Mouse (Mus musculus) hindbrain, embryonic 10.5 days (tissue): Measurements from ENCODE around the gene Syn3. TPM values are rescaled to one million over a fixed set of nuclear protein-coding genes. Genes with fewer than 3 reads are reported as not detected.

ENCODE experiments used
- DNase-seq: peaks from one replicate; pipeline ENCODE4 v3.0.0-alpha.2; 2017; ENCODE audit warnings: low spot score
- H3K27ac ChIP-seq: fragments of 300-500 bp; sonication (generic); 2 replicates; pipeline ENCODE4 v1.5.1; 2016; ENCODE audit warnings: mild to moderate bottlenecking, moderate library complexity
- H3K27me3 ChIP-seq: fragments of 300-500 bp; sonication (generic); 2 replicates; pipeline ENCODE4 v1.6.1; 2016; ENCODE audit warnings: mild to moderate bottlenecking; ENCODE audit not compliant: poor library complexity, insufficient read depth, severe bottlenecking
- H3K36me3 ChIP-seq: fragments of 300-500 bp; sonication (generic); 2 replicates; pipeline ENCODE4 v1.6.1; 2016; ENCODE audit warnings: mild to moderate bottlenecking, moderate library complexity
- H3K4me1 ChIP-seq: fragments of 300-500 bp; sonication (generic); replicated peaks from 2 replicates; pipeline ENCODE4 v1.6.1; 2016; ENCODE audit warnings: mild to moderate bottlenecking
- H3K4me3 ChIP-seq: fragments of 300-500 bp; sonication (generic); 2 replicates; pipeline ENCODE4 v1.5.1; 2016; ENCODE audit warnings: mild to moderate bottlenecking, moderate library complexity
- H3K9me3 ChIP-seq: fragments of 300-500 bp; sonication (generic); 2 replicates; pipeline ENCODE4 v1.6.1; 2016; ENCODE audit warnings: mild to moderate bottlenecking, moderate library complexity
- WGBS: fragments of 180-500 bp; shearing (Covaris S2); methylation state at CpG from one replicate; pipeline ENCODE4 v1.1.7; 2016; 5-methylcytosine and 5-hydroxymethylcytosine counted together
- polyA plus RNA-seq: library from polyadenylated mRNA; unstranded; fragments of >200 nt; fragmentation: Nextera tagmentation; extraction: Ambion mirVana; gene quantifications from 2 replicates; pipeline ENCODE4 v1.2.1, GENCODE M21; 2016

Syn3 gene
- polyA plus RNA-seq, 1 experiment from 2014 or later, result 3.9 TPM

GRCm38 (mm10) chr10:86371561-86371960 is 127.1 kb downstream of the Syn3 start:
- Histone ChIP-seq H3K27me3 (no peaks in the 10 kb centered on the region), H3K4me1 (0 out of 2 replicates have a peak, but pooled peaks cover 3% of the 10 kb centered on the region), H3K27ac (no peak overlapping the region), H3K36me3 (no peaks in the 10 kb centered on the region), H3K9me3 (no peaks in the 10 kb centered on the region), H3K4me3 (no peak overlapping the region)
- DNase-seq, result no peak

DNA sequence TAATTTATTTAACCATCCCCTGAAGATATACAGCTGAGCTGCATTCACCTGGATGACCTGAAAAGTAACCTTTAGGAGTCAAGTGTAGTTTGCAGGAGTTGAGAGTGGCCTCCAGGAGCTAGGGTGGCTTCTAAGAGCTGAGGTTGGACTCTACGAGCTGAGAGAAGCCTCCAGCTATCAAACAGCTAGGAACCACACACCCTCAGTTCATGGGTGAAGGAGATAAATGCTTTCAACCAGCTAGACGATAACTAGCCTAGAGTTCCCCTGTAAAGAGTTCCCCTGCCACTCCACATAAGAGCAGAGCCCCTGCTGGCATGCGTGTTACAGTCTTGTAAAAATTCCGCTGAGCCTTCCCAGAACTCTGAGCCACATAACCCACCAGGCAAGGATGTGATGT is 129.3 kb downstream of the Syn3 start:
- Histone ChIP-seq H3K27ac (no peak overlapping the region), H3K4me3 (no peak overlapping the region), H3K4me1 (peaks cover 10% of the 10 kb centered on the region), H3K36me3 (no peaks in the 10 kb centered on the region), H3K9me3 (no peaks in the 10 kb centered on the region), H3K27me3 (no peaks in the 10 kb centered on the region)
- 81% methylated on average over 4 of the region's 4 CpGs for WGBS
- DNase-seq, result no peak

- H3K27me3 ChIP-seq, result no peaks in the 10 kb centered on the region
- no peak overlapping the region for H3K27ac ChIP-seq
- no peaks in the 10 kb centered on the region for H3K9me3 ChIP-seq
- 92% methylated on average over 12 of the region's 12 CpGs for WGBS
- H3K4me1 ChIP-seq, result peaks cover 10% of the 10 kb centered on the region
- H3K36me3 ChIP-seq, result no peaks in the 10 kb centered on the region
- H3K4me3 ChIP-seq, result no peak overlapping the region
- DNase-seq, result no peak
Measured at GRCm38 (mm10) chr10:86368811-86369210, 129.9 kb downstream of the Syn3 start.

DNA sequence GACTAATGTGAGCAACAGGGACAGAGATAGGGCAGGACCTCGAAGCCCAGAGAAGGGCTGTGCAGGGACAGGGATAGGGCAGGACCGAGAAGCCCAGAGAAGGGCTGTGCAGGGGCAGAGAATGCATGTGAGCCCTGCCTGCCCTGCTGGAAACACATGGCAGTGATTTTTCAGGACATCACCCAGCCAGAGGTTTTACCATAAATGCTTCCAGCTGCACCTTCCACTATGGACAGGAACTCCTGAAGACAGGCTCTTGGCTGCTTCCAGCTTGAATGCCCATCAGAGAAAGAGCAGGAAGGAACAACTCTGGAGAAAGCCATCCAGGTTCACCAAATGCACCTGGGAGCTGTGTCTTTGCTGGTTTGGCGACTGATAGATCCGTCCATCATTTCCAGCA is 131.3 kb downstream of the Syn3 start:
- Histone ChIP-seq H3K27ac (no peak overlapping the region), H3K9me3 (no peaks in the 10 kb centered on the region), H3K27me3 (no peaks in the 10 kb centered on the region), H3K36me3 (no peaks in the 10 kb centered on the region), H3K4me3 (no peak overlapping the region), H3K4me1 (peaks cover 10% of the 10 kb centered on the region)
- 77% methylated on average over 4 of the region's 4 CpGs for WGBS
- no peak for DNase-seq

DNA sequence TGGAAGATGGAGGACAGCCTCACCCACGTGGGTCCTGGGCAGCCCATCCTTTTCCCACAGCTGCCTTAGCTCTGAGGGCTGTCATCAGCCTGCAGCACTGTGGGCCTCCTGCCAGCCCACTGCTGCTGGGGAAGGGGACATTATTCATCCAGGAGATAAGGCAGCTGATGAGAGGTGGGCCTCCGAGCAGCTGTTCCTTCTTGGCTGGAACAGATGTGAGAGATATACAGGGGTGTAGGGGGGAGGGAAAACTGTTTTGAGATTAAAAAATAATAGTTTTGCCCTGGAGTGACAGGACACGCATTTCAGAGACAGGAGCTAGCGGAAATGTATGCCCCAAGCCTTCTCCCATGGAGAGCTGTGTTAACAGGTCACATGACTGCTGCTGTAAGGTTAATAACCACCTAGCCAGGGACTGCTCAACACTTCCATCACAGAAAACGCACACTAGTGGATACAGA is 133.0 kb downstream of the Syn3 start:
- peaks cover 10% of the 10 kb centered on the region for H3K4me1 ChIP-seq
- H3K9me3 ChIP-seq, result no peaks in the 10 kb centered on the region
- no peaks in the 10 kb centered on the region for H3K36me3 ChIP-seq
- no peak overlapping the region for H3K27ac ChIP-seq
- DNase-seq, result no peak
- no peaks in the 10 kb centered on the region for H3K27me3 ChIP-seq
- H3K4me3 ChIP-seq, result no peak overlapping the region
- 73% methylated on average over 5 of the region's 5 CpGs for WGBS

DNA sequence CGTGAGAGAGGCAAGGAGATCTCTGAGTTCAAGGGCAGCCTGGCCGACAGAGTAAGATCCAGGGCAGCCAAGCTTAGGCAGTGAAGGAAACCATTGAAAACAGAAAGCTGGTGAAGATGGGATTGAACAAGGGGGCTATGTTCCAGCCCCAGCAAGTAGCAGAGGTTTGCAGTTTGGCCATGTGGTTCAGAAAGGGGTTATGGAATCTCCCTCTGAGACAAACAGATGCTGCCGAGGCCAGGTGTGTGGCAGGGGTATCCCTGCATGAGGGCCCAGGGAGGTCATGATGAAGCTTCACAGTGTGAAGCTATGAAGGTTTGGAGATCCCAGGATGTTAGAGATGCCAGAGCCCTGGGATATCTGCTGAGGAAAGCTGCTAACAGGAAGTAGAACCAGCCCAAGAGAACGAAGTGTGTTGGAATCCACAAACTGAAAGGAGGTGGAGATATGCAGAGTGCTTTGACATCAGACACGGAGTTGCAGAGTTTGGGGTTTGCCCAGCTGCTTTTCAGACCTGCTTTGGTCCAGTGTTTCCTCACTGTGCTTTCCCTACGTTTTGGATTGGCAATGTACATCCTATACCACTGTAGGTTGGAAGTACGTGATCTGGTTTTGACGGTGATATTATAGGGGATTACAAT is 134.9 kb downstream of the Syn3 start:
- H3K36me3 ChIP-seq, result no peaks in the 10 kb centered on the region
- DNase-seq, result no peak
- H3K27me3 ChIP-seq, result no peaks in the 10 kb centered on the region
- H3K4me3 ChIP-seq, result no peak overlapping the region
- H3K27ac ChIP-seq, result no peak overlapping the region
- peaks cover 10% of the 10 kb centered on the region for H3K4me1 ChIP-seq
- 85% methylated on average over 8 of the region's 8 CpGs for WGBS
- no peaks in the 10 kb centered on the region for H3K9me3 ChIP-seq

DNA sequence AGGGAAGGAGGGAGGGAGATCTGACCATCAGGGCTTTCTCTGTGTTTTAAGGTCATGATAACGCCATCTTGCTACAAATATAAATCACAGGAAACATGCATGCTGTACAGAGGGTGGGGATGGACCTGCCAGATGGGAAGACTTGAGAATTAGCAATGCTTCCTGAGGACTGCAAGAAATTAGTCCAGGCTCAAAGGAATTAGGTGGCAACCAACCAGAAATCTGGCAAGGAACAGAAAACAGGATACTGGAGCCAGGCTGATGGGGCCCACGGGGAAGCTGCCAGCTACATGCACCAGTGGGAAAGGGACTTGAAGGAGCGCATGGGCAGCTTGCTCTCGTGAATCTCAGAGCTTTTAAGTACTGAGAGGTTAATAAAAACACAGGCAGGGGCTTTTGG is 139.0 kb downstream of the Syn3 start:
- Histone ChIP-seq H3K4me3 (no peak overlapping the region), H3K36me3 (no peaks in the 10 kb centered on the region), H3K4me1 (no peaks in the 10 kb centered on the region; the same call in 1 of the 2 replicates), H3K27ac (no peak overlapping the region), H3K9me3 (no peaks in the 10 kb centered on the region), H3K27me3 (no peaks in the 10 kb centered on the region)
- WGBS, result 79% methylated on average over 4 of the region's 4 CpGs
- DNase-seq, result no peak

DNA sequence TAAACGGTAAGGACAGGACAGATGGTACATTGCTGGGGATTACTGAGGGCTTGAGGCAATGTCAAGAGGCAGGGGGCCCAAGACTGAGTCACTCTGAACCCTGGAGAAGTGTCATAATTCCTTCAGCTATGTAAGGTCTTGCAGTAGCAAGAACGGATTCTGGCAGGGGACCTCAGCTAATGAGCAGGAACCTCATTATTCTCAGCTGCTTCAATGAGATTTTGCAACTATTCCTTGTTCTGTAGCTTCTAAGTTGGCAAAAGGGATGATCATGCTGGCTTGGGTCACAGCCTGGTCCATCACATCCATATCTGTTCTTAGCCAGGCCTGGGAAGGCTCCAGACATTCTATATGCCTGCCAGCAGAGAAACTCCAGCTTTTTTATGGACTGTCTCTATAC is 139.5 kb downstream of the Syn3 start:
- no peak for DNase-seq
- Histone ChIP-seq H3K4me1 (no peaks in the 10 kb centered on the region; the same call in 1 of the 2 replicates), H3K36me3 (no peaks in the 10 kb centered on the region), H3K9me3 (no peaks in the 10 kb centered on the region), H3K27ac (no peak overlapping the region), H3K4me3 (no peak overlapping the region), H3K27me3 (no peaks in the 10 kb centered on the region)
- WGBS, result 82% methylated on average over 2 of the region's 2 CpGs

DNA sequence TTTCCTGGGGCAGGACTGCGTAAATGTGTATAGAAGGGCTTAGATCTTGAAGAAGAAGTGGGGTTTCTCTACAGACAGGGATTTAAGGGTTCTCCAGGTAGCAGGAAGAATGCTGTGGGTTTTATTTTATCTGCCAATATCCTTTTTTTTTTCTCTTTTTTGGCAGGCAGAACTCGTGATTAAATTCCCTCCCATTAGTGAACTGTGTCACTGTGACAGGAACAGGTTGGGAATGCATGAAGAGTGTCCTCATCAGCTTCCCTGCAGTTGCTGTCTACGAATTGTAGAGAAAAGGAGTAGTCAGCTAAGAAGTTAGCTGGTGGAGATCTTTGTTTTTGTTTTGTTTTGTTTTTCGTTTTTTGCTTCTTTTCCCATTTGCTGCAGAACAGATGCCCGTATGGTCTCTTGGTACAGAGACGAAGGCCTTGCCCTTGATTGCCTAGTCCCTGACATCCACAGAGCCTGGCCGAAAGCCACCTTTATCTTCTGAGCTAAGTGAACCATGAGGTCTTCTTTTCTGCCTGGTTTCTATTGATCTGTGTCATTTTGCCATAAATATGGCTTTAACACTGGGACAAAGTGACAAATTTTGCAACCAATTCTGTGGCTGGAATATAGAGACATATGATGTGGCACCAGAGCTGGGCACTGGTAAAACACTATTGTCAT is 140.3 kb downstream of the Syn3 start:
- no peaks in the 10 kb centered on the region for H3K9me3 ChIP-seq
- H3K4me1 ChIP-seq, result no peaks in the 10 kb centered on the region; the same call in 1 of the 2 replicates
- DNase-seq, result no peak
- no peaks in the 10 kb centered on the region for H3K36me3 ChIP-seq
- no peak overlapping the region for H3K4me3 ChIP-seq
- H3K27ac ChIP-seq, result no peak overlapping the region
- WGBS, result 85% methylated on average over 7 of the region's 7 CpGs
- H3K27me3 ChIP-seq, result no peaks in the 10 kb centered on the region

GRCm38 (mm10) chr10:86356819-86357563 is 141.7 kb downstream of the Syn3 start:
- WGBS, result 54% methylated on average over 5 of the region's 5 CpGs
- Histone ChIP-seq H3K9me3 (no peaks in the 10 kb centered on the region), H3K27ac (no peak overlapping the region), H3K4me1 (no peaks in the 10 kb centered on the region), H3K36me3 (no peaks in the 10 kb centered on the region), H3K4me3 (no peak overlapping the region), H3K27me3 (no peaks in the 10 kb centered on the region)
- no peak for DNase-seq

DNA sequence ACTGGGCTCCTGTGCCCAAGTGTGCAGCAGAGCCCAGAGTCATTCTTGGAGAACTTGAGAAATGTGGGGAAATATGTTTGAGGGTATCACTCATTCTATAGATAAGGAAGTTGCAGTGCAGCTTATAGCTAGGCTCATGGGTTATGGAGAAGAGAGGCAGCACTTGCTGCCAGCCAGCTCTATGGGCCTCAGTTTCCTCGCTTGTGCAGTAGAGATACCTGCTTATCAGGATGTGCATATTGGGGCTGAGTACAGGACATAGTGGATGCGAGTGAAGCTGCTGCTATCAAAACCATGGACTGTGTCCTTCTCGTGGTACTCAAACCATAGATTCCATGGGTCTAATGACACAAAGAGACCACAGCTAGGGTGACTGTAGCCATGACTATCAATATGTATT is 146.2 kb downstream of the Syn3 start:
- Histone ChIP-seq H3K27ac (no peak overlapping the region), H3K36me3 (no peaks in the 10 kb centered on the region), H3K9me3 (no peaks in the 10 kb centered on the region), H3K27me3 (no peaks in the 10 kb centered on the region), H3K4me1 (no peaks in the 10 kb centered on the region), H3K4me3 (no peak overlapping the region)
- DNase-seq, result no peak
- 88% methylated on average over 3 of the region's 3 CpGs for WGBS

DNA sequence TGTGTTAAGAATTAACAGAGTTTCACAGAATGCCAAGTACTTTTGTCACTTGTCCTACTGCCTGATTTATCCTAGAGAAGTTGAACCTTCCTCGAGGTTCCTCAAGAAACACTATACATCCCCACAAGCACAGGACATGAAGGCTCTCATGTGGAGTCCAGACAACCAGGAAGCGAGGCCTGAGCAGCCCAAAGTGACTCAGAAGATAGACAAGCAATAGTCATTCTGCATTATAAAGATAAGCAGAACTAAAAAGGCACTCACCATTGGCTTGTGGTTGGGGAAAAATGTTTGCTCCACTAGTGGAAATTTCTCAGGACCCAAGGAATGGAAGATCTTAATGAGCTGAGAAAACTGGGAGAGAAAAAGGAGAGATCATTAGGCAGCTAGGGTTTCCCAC is 147.4 kb downstream of the Syn3 start:
- DNase-seq, result no peak
- no peaks in the 10 kb centered on the region for H3K27me3 ChIP-seq
- 84% methylated on average over 2 of the region's 2 CpGs for WGBS

DNA sequence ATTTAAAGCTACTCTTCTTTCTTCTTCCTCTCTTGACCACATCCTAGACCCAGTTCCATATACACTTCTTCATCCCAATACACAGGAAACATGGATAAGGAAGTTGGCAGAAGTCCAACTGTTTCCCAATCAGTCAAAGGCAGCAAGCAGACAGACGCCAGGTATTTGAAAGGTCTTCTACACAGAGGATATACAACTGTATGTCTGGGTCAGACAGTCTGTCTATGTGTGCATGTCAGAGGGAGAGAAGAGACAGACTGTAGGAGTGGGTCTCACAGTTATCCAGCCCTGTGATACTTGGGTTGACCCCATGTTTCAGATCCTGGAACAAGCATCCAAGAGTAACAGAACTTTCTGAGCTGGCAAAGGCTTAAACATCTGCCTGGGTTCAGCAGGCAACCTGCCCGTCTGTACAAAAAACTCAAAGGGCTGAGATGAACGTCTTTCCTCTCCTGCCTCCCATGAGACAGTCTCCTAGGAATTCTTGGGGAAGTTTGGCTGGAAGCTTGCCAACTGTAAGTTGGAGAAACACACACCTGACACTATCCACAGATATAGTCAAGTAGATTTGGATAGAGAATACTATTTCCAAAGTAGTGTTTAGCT is 152.4 kb downstream of the Syn3 start:
- H3K27ac ChIP-seq, result no peak overlapping the region
- no peaks in the 10 kb centered on the region for H3K27me3 ChIP-seq
- no peaks in the 10 kb centered on the region for H3K9me3 ChIP-seq
- DNase-seq, result no peak
- peaks cover 20% of the 10 kb centered on the region for H3K36me3 ChIP-seq
- H3K4me1 ChIP-seq, result peaks cover 17% of the 10 kb centered on the region
- WGBS, result 84% methylated on average over 3 of the region's 3 CpGs
- no peak overlapping the region for H3K4me3 ChIP-seq

More for the DNA sequence above, 147.4 kb downstream of the Syn3 start:
- no peak overlapping the region for H3K4me3 ChIP-seq
- H3K27ac ChIP-seq, result no peak overlapping the region
- no peaks in the 10 kb centered on the region for H3K4me1 ChIP-seq
- no peaks in the 10 kb centered on the region; the same call in 1 of the 2 replicates for H3K36me3 ChIP-seq
- no peaks in the 10 kb centered on the region for H3K9me3 ChIP-seq
